ENCODE assay signal across 13 mouse cellular contexts in the genomic region with DNA sequence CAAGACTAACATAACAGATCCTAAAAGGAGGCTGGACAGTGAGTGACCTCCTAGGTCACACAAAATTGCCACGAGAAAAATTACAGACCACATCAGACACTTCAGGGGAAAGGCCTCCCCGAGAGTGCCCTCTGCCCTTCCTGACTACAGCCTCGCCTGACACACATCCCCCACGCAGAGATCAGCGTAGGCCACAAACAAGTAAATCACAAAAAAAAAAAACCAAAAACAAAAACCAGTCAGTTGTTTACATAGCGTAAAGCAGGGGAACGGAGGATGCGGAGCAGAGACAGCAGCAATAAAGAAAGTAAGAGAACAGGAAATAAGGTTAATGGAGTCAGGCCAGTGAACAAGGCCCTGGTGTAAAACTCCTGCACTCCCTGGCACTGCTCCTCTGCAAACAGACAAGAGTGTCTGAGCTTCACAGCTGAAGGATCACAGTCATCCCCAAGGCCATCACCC. TPM values are rescaled to one million over a fixed set of nuclear protein-coding genes. Genes with fewer than 3 reads are reported as not detected.
DNase-seq lines count a peak whose midpoint lies in the region; ATAC-seq and TF ChIP-seq lines count a peak whose summit lies in the region.
"Had no signal": no experiment of that assay in that cellular context is flagged by ENCODE, and none has a peak within 500 bp of the region (broad histone marks: within the 10 kb centered on the region; RNA-seq: fewer than 3 reads in every experiment).

No protein-coding gene starts in this region.

- no peaks in the 10 kb centered on the region for H3K9me3 ChIP-seq in lung, embryonic 14.5 days (ENCODE audit: low read depth, low read length)
- no peaks in the 10 kb centered on the region for H3K9me3 ChIP-seq in kidney, embryonic 16.5 days (ENCODE audit: low read length)
- no peaks in the 10 kb centered on the region for H3K9me3 ChIP-seq in heart, embryonic 10.5 days
- H3K9me3 ChIP-seq: liver, embryonic 15.5 days had no signal

- ATAC-seq in lung, embryonic 14.5 days (ENCODE audit: insufficient read depth) = no peak
- ATAC-seq in kidney, embryonic 16.5 days (ENCODE audit: low FRiP score, low TSS enrichment) = peak; percentile 91
- ATAC-seq: forebrain, embryonic 16.5 days had no signal

- no peaks in the 10 kb centered on the region for H3K27me3 ChIP-seq in lung, embryonic 14.5 days (ENCODE audit: insufficient read depth, low read length)
- no peaks in the 10 kb centered on the region for H3K27me3 ChIP-seq in kidney, embryonic 16.5 days (ENCODE audit: insufficient read depth, low read length)
- no peaks in the 10 kb centered on the region for H3K27me3 ChIP-seq in heart, embryonic 10.5 days (ENCODE audit: insufficient read depth, poor library complexity, severe bottlenecking)
- H3K27me3 ChIP-seq: liver, embryonic 15.5 days had no signal

- no peak overlapping the region for H3K9ac ChIP-seq in lung, embryonic 14.5 days
- H3K9ac ChIP-seq in kidney, embryonic 16.5 days (replicated peaks; ENCODE audit: low read length) = no peak overlapping the region
- H3K9ac ChIP-seq: liver, embryonic 15.5 days had no signal

- H3K4me3 ChIP-seq in lung, embryonic 14.5 days (ENCODE audit: low read depth, low read length) = no peak overlapping the region
- no peak overlapping the region for H3K4me3 ChIP-seq in brown adipose tissue, adult 24 weeks (ENCODE audit: insufficient read depth, low read depth, low read length)
- no peak overlapping the region for H3K4me3 ChIP-seq in kidney, embryonic 16.5 days (ENCODE audit: low read length)
- H3K4me3 ChIP-seq in heart, embryonic 10.5 days = no peak overlapping the region
- H3K4me3 ChIP-seq: liver, embryonic 15.5 days had no signal

- H3K4me1 ChIP-seq in lung, embryonic 14.5 days (ENCODE audit: insufficient read depth) = no peaks in the 10 kb centered on the region
- 0 out of 2 replicates have a peak, but pooled peaks cover 3% of the 10 kb centered on the region for H3K4me1 ChIP-seq in brown adipose tissue, adult 24 weeks (ENCODE audit: control insufficient read depth, insufficient read depth, insufficient read length, low read length)
- H3K4me1 ChIP-seq in kidney, embryonic 16.5 days (ENCODE audit: insufficient read depth, low read length) = peaks cover 16% of the 10 kb centered on the region
- no peaks in the 10 kb centered on the region for H3K4me1 ChIP-seq in heart, embryonic 10.5 days

- peak overlapping the region; percentile 33; the same call in 1 of the 2 replicates for H3K27ac ChIP-seq in lung, embryonic 14.5 days (ENCODE audit: low read depth)
- H3K27ac ChIP-seq in brown adipose tissue, adult 24 weeks (replicated peaks; ENCODE audit: low read depth, low read length) = peak overlapping the region; percentile 50; the same call in 1 of the 2 replicates
- H3K27ac ChIP-seq in kidney, embryonic 16.5 days (ENCODE audit: low read length) = peak overlapping the region; percentile 71
- no peak overlapping the region for H3K27ac ChIP-seq in heart, embryonic 10.5 days
- H3K27ac ChIP-seq: liver, embryonic 15.5 days had no signal

- WGBS in lung, embryonic 14.5 days = 30% methylated on average over 8 of the region's 8 CpGs
- 8% methylated on average over 8 of the region's 8 CpGs for WGBS in kidney, embryonic 16.5 days
- WGBS in heart, embryonic 10.5 days = 53% methylated on average over 8 of the region's 8 CpGs

- no peak overlapping the region for H3K4me2 ChIP-seq in lung, embryonic 14.5 days
- no peak overlapping the region for H3K4me2 ChIP-seq in kidney, embryonic 16.5 days (replicated peaks; ENCODE audit: low read depth, low read length)
- H3K4me2 ChIP-seq: liver, embryonic 15.5 days had no signal

- no peak for DNase-seq in lung, embryonic 14.5 days
- DNase-seq in lung, postnatal 4 days = no peak
- peak; percentile 50 to 67 for DNase-seq in natural killer cell, adult 2 months (ENCODE audit: low spot score in 2 of 2)
- no peak for DNase-seq in ovary, postnatal 14 days (ENCODE audit: low spot score)
- no peak for DNase-seq in right cerebral cortex, postnatal 4 days
- DNase-seq in heart, embryonic 10.5 days (ENCODE audit: low spot score) = no peak
- DNase-seq: cerebellum, postnatal 25 days; heart, postnatal 10 days; thymus, postnatal 14 days had no signal

- TF ChIP-seq CTCF in lung, embryonic 14.5 days (IDR thresholded peaks at IDR 0.05; ENCODE audit: low read depth) = no peak

- H3K36me3 ChIP-seq in lung, embryonic 14.5 days (ENCODE audit: insufficient read depth) = no peaks in the 10 kb centered on the region
- 0 out of 2 replicates have a peak, but pooled peaks cover 5% of the 10 kb centered on the region for H3K36me3 ChIP-seq in kidney, embryonic 16.5 days (ENCODE audit: insufficient read depth, low read length)
- no peaks in the 10 kb centered on the region for H3K36me3 ChIP-seq in heart, embryonic 10.5 days

RNA-seq across cellular contexts. Expression of a gene that starts 18.6 kb away (rescaled TPM):
- polyA plus RNA-seq in lung, embryonic 14.5 days (2014; fragmentation: Nextera tagmentation; extraction: Ambion mirVana) = 7.4 and 7.6 TPM in 2 replicates
- 0.52 and 1.8 TPM in 2 replicates for polyA plus RNA-seq in brown adipose tissue, adult 24 weeks (2012; ENCODE audit: insufficient read depth, insufficient read length, missing spikeins)
- polyA plus RNA-seq in kidney, embryonic 16.5 days (2015; fragmentation: Nextera tagmentation; extraction: Ambion mirVana) = 15.7 and 15.8 TPM in 2 replicates
- polyA plus RNA-seq in heart, embryonic 10.5 days (2016; fragmentation: Nextera tagmentation; extraction: Ambion mirVana) = 6.2 and 8.4 TPM in 2 replicates

RNA-seq across cellular contexts. Expression of a gene that starts 27.8 kb away (rescaled TPM):
- 274 and 280 TPM in 2 replicates for polyA plus RNA-seq in lung, embryonic 14.5 days (2014; fragmentation: Nextera tagmentation; extraction: Ambion mirVana)
- polyA plus RNA-seq in brown adipose tissue, adult 24 weeks (2012; ENCODE audit: insufficient read depth, insufficient read length, missing spikeins) = 145 and 148 TPM in 2 replicates
- polyA plus RNA-seq in kidney, embryonic 16.5 days (2015; fragmentation: Nextera tagmentation; extraction: Ambion mirVana) = 202 and 227 TPM in 2 replicates
- polyA plus RNA-seq in heart, embryonic 10.5 days (2016; fragmentation: Nextera tagmentation; extraction: Ambion mirVana) = 222 and 228 TPM in 2 replicates

RNA-seq across cellular contexts. Expression of a gene that starts 32.5 kb away (rescaled TPM):
- 182 and 187 TPM in 2 replicates for polyA plus RNA-seq in lung, embryonic 14.5 days (2014; fragmentation: Nextera tagmentation; extraction: Ambion mirVana)
- polyA plus RNA-seq in brown adipose tissue, adult 24 weeks (2012; ENCODE audit: insufficient read depth, insufficient read length, missing spikeins) = 10.8 and 10.9 TPM in 2 replicates
- 152 and 156 TPM in 2 replicates for polyA plus RNA-seq in kidney, embryonic 16.5 days (2015; fragmentation: Nextera tagmentation; extraction: Ambion mirVana)
- polyA plus RNA-seq in heart, embryonic 10.5 days (2016; fragmentation: Nextera tagmentation; extraction: Ambion mirVana) = 80.3 and 108 TPM in 2 replicates

RNA-seq across cellular contexts. Expression of a gene that starts 38.3 kb away (rescaled TPM):
- 51.2 and 53.5 TPM in 2 replicates for polyA plus RNA-seq in lung, embryonic 14.5 days (2014; fragmentation: Nextera tagmentation; extraction: Ambion mirVana)
- polyA plus RNA-seq in brown adipose tissue, adult 24 weeks (2012; ENCODE audit: insufficient read depth, insufficient read length, missing spikeins) = 121 and 157 TPM in 2 replicates
- 60.2 and 63.7 TPM in 2 replicates for polyA plus RNA-seq in kidney, embryonic 16.5 days (2015; fragmentation: Nextera tagmentation; extraction: Ambion mirVana)
- polyA plus RNA-seq in heart, embryonic 10.5 days (2016; fragmentation: Nextera tagmentation; extraction: Ambion mirVana) = 52.1 and 62.5 TPM in 2 replicates

Comparison
In these comparisons a context has a peak if more than half of its experiments do, and no peak if none do; other contexts are left out.
1. DNase-seq: peak in natural killer cell, adult 2 months (2 of 2); none in lung, embryonic 14.5 days (single experiment), lung, postnatal 4 days (0 of 2), ovary, postnatal 14 days (single experiment), right cerebral cortex, postnatal 4 days (single experiment) and heart, embryonic 10.5 days (single experiment).